Mouse (Mus musculus) lung, embryonic 16.5 days (tissue): ENCODE results near the gene Lsm3. TPM values are rescaled to one million over a fixed set of nuclear protein-coding genes. Genes with fewer than 3 reads are reported as not detected.

Experiments used
- ATAC-seq: fragments of 200-750 bp; cut with Nextera tagmentation; 2 replicates; pipeline ENCODE4 v1.8.0; 2017; ENCODE audit warnings: low read depth, mild to moderate bottlenecking, moderate library complexity
- H3K27ac ChIP-seq: fragments of 300-500 bp; sonication (generic); 2 replicates; pipeline ENCODE4 v1.5.1; 2014; ENCODE audit warnings: mild to moderate bottlenecking, control low read depth, low read length
- H3K27me3 ChIP-seq: fragments of 300-500 bp; sonication (generic); 2 replicates; pipeline ENCODE4 v1.6.1; 2014; ENCODE audit warnings: low read depth, low read length, mixed read lengths; ENCODE audit not compliant: control insufficient read depth, insufficient read depth
- H3K36me3 ChIP-seq: fragments of 300-500 bp; sonication (generic); 2 replicates; pipeline ENCODE4 v1.6.1; 2014; ENCODE audit warnings: low read length; ENCODE audit not compliant: control insufficient read depth, insufficient read depth
- H3K4me1 ChIP-seq: fragments of 300-500 bp; sonication (generic); replicated peaks from 2 replicates; pipeline ENCODE4 v1.6.1; 2014; ENCODE audit warnings: low read length, mixed read lengths; ENCODE audit not compliant: control insufficient read depth, insufficient read depth
- H3K4me2 ChIP-seq: fragments of 300-500 bp; sonication (generic); 2 replicates; pipeline ENCODE4 v1.6.1; 2014; ENCODE audit warnings: low read depth, low read length, control low read depth
- H3K4me3 ChIP-seq: fragments of 300-500 bp; sonication (generic); 2 replicates; pipeline ENCODE4 v1.5.1; 2014; ENCODE audit warnings: mild to moderate bottlenecking, low read length, control low read depth
- H3K9ac ChIP-seq: fragments of 300-500 bp; sonication (generic); 2 replicates; pipeline ENCODE4 v1.6.1; 2014; ENCODE audit warnings: low read length, control low read depth
- H3K9me3 ChIP-seq: fragments of 300-500 bp; sonication (generic); 2 replicates; pipeline ENCODE4 v1.6.1; 2016; ENCODE audit warnings: low read length; ENCODE audit not compliant: control insufficient read depth
- WGBS: fragments of 180-500 bp; shearing (Covaris S2); extraction: QIAGEN DNeasy Blood & Tissue Kit; methylation state at CpG from one replicate; pipeline ENCODE4 v1.1.7; 2014; 5-methylcytosine and 5-hydroxymethylcytosine counted together
- polyA plus RNA-seq: library from polyadenylated mRNA; unstranded; fragments of >200 nt; fragmentation: Nextera tagmentation; extraction: Ambion mirVana; gene quantifications from 2 replicates; pipeline ENCODE4 v1.2.1, GENCODE M21; 2015

Lsm3 gene
- polyA plus RNA-seq, 1 experiment from 2014 or later = 255 TPM

DNA sequence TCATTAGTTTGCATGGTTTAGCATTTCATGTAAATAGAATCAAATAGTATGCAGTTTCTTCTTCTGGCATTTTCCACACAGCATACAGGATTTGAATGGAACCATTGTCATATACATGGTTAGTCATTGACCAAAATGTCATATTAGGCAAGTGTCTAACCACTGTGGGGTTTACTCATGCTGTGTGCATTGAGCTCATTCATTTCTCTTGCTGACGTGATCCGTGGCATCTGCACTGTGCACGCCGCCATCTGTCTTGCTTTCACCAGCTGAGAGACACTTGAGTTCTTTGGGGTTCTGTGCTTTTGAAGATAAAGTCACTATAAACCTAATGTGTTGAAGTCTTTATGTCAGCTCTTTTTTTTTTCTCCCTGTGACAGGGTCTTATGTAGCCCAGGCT lies 43.6 kb downstream of the Lsm3 start:
- H3K4me1 ChIP-seq = peaks cover 9% of the 10 kb centered on the region
- H3K27ac ChIP-seq = no peak overlapping the region
- H3K9ac ChIP-seq = no peak overlapping the region
- no peak for ATAC-seq
- H3K27me3 ChIP-seq = no peaks in the 10 kb centered on the region
- WGBS = 55% methylated on average over 4 of the region's 4 CpGs
- H3K36me3 ChIP-seq = no peaks in the 10 kb centered on the region
- H3K9me3 ChIP-seq = no peaks in the 10 kb centered on the region
- no peak overlapping the region for H3K4me2 ChIP-seq
- no peak overlapping the region for H3K4me3 ChIP-seq

GRCm38 (mm10) chr6:91560186-91560585 lies 44.5 kb downstream of the Lsm3 start:
- no peak overlapping the region for H3K4me2 ChIP-seq
- 90% methylated on average over 3 of the region's 3 CpGs for WGBS
- no peak overlapping the region for H3K9ac ChIP-seq
- no peaks in the 10 kb centered on the region for H3K27me3 ChIP-seq
- peaks cover 9% of the 10 kb centered on the region for H3K4me1 ChIP-seq
- no peak overlapping the region for H3K27ac ChIP-seq
- H3K36me3 ChIP-seq = no peaks in the 10 kb centered on the region
- ATAC-seq = no peak
- no peak overlapping the region for H3K4me3 ChIP-seq
- no peaks in the 10 kb centered on the region for H3K9me3 ChIP-seq

DNA sequence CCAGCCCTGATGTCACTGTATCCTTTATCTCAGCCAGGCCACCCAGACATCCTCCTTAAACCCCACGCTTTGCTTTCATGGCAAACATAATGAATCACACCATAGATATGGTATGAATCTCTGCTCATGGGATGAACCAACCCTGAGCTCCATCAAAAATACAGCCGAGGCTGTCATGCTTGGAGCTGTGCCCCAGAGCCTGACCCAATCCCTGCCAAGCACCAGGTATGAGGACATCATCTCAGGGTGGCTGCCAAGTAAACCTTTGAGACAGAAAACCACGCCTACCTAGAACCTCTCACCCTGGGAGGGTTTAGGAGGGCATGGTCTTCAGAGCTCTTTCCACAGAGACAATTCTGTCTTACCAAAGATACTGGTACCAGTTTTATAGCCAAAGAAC lies 47.3 kb downstream of the Lsm3 start:
- H3K4me1 ChIP-seq = peaks cover 13% of the 10 kb centered on the region
- no peaks in the 10 kb centered on the region for H3K36me3 ChIP-seq
- no peak for ATAC-seq
- H3K4me2 ChIP-seq = no peak overlapping the region
- no peak overlapping the region for H3K4me3 ChIP-seq
- H3K27ac ChIP-seq = no peak overlapping the region
- no peak overlapping the region for H3K9ac ChIP-seq
- 54% methylated on average over 3 of the region's 3 CpGs for WGBS
- no peaks in the 10 kb centered on the region for H3K27me3 ChIP-seq
- H3K9me3 ChIP-seq = no peaks in the 10 kb centered on the region

DNA sequence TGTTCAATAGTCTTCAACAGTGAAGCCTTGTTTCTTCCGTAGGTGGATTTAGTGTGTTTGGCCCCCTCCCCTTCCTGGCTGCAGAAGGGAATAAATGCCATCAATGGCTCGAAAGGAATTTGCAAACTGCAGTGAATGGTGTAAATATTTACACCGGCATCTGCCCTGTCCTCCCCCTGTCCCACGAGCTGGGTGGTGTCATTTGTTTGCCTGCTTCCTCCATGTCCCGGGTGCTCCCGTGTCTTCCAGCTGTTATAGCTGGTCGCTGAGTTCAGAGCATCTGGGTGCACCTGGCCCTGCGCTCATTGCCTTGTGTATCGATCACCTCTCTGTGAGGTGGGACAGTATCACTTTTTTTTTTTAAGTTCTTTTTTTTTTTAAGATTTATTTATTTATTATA lies 50.7 kb downstream of the Lsm3 start:
- H3K27me3 ChIP-seq = no peaks in the 10 kb centered on the region
- no peaks in the 10 kb centered on the region for H3K9me3 ChIP-seq
- no peak overlapping the region for H3K27ac ChIP-seq
- no peak overlapping the region for H3K4me3 ChIP-seq
- H3K4me1 ChIP-seq = peaks cover 4% of the 10 kb centered on the region; the same call in 1 of the 2 replicates
- 21% methylated on average over 9 of the region's 9 CpGs for WGBS
- ATAC-seq = no peak
- H3K36me3 ChIP-seq = no peaks in the 10 kb centered on the region
- no peak overlapping the region for H3K4me2 ChIP-seq
- no peak overlapping the region for H3K9ac ChIP-seq

Other genes with a start within 250 kb of the Lsm3 start
- gene Wnt7a, start 104.6 kb upstream of the Lsm3 start, polyA plus RNA-seq = 2.5 and 3.3 TPM in 2 replicates
- 22.2 and 23.8 TPM in 2 replicates for gene Chchd4, start 42.4 kb upstream of the Lsm3 start, polyA plus RNA-seq
- 52.4 and 57.1 TPM in 2 replicates for gene Tmem43, start 42.2 kb upstream of the Lsm3 start, polyA plus RNA-seq
- 17.9 and 18.9 TPM in 2 replicates for gene Xpc, start within 50 bp of the Lsm3 start, polyA plus RNA-seq
- gene Slc6a6, start 168.1 kb downstream of the Lsm3 start, polyA plus RNA-seq = 47.1 and 51.7 TPM in 2 replicates